Mouse (Mus musculus): Measurements from ENCODE around the gene Ypel2.

- TF ChIP-seq POLR2A (IDR thresholded peaks at IDR 0.05; ENCODE audit: borderline replicate concordance, extremely low read depth, insufficient read depth, insufficient read length, poor library complexity, severe bottlenecking) (no peak), CTCF (IDR thresholded peaks at IDR 0.05; ENCODE audit: borderline replicate concordance, extremely low read depth, insufficient read depth, insufficient read length) (no peak)
Measured at GRCm38 (mm10) chr11:86945933-86946332, 47.6 kb downstream of the Ypel2 start.

All from brain, embryonic 14.5 days (tissue).